Mouse (Mus musculus) CH12.LX (cell line): ENCODE data around the gene Fgd2.

Experiments used
- CHD1 ChIP-seq: IDR thresholded peaks from 2 replicates; pipeline ENCODE4 v1.6.1; 2012; ENCODE audit warnings: low read depth, low read length, improper control_type of control experiment, inconsistent platforms
- CTCF ChIP-seq, 2 experiments: IDR thresholded peaks in 1 of 2; conservative IDR thresholded peaks in 1 of 2; 2 replicates each; pipeline ENCODE4 v1.5.1; 2011 to 2012; ENCODE audit warnings: low read depth in 2 of 2, low read length in 2 of 2, improper control_type of control experiment in 1 of 2, inconsistent platforms in 1 of 2, mild to moderate bottlenecking in 1 of 2, moderate library complexity in 1 of 2
- MAFK ChIP-seq: IDR thresholded peaks from 2 replicates; pipeline ENCODE4 v1.6.1; 2011; ENCODE audit warnings: low read length, improper control_type of control experiment; ENCODE audit not compliant: insufficient replicate concordance
- POLR2A ChIP-seq: IDR thresholded peaks from 2 replicates; pipeline ENCODE4 v1.6.1; 2011; ENCODE audit warnings: low read depth, mild to moderate bottlenecking, improper control_type of control experiment, low read length

GRCm38 (mm10) chr17:29398434-29399026 is 37.8 kb downstream of the Fgd2 start:
- no peak for TF ChIP-seq MAFK
- no peak for TF ChIP-seq CTCF (conservative IDR thresholded peaks at IDR 0.05 in 1 of 2, IDR thresholded peaks at IDR 0.05 in 1 of 2; ENCODE audit: low read depth in 2 of 2, low read length in 2 of 2)
- no peak; the same call in 1 of the 2 replicates for TF ChIP-seq CHD1
- TF ChIP-seq POLR2A: no peak
